Mouse (Mus musculus) E14TG2a.4 (cell line): ENCODE results near the gene Hdac9.

Experiments
- CTCF ChIP-seq: conservative IDR thresholded peaks from 2 replicates; pipeline ENCODE4 v1.5.1; 2014; ENCODE audit warnings: low read length
- NANOG ChIP-seq: IDR thresholded peaks from 2 replicates; pipeline ENCODE4 v1.6.1; 2014; ENCODE audit warnings: borderline replicate concordance, low read length, mixed read lengths
- POU5F1 ChIP-seq: IDR thresholded peaks from 2 replicates; pipeline ENCODE4 v1.6.1; 2014; ENCODE audit warnings: low read length, borderline replicate concordance

GRCm38 (mm10) chr12:34806528-34806927, 110.4 kb downstream of the Hdac9 start:
- no peak for TF ChIP-seq CTCF
- TF ChIP-seq POU5F1 = no peak
- TF ChIP-seq NANOG = no peak
